Mouse (Mus musculus) heart, embryonic 11.5 days (tissue): ENCODE results near the gene Hmcn2. TPM values are rescaled to one million over a fixed set of nuclear protein-coding genes. Genes with fewer than 3 reads are reported as not detected.

Experiments
- ATAC-seq: fragments of 200-750 bp; cut with Nextera tagmentation; replicated peaks from 2 replicates; pipeline ENCODE4 v1.8.0; 2017; ENCODE audit warnings: moderate library complexity; ENCODE audit not compliant: insufficient number of reproducible peaks, low FRiP score, low TSS enrichment
- H3K27ac ChIP-seq: fragments of 300-500 bp; sonication (generic); 2 replicates; pipeline ENCODE4 v1.5.1; 2014; ENCODE audit warnings: mild to moderate bottlenecking, low read depth, low read length
- H3K27me3 ChIP-seq: fragments of 300-500 bp; sonication (generic); 2 replicates; pipeline ENCODE4 v1.6.1; 2014; ENCODE audit warnings: mild to moderate bottlenecking, low read length, mixed read lengths; ENCODE audit not compliant: control insufficient read depth, insufficient read depth
- H3K36me3 ChIP-seq: fragments of 300-500 bp; sonication (generic); 2 replicates; pipeline ENCODE4 v1.6.1; 2014; ENCODE audit warnings: mild to moderate bottlenecking, low read length, moderate library complexity, mixed read lengths; ENCODE audit not compliant: control insufficient read depth, insufficient read depth
- H3K4me1 ChIP-seq: fragments of 300-500 bp; sonication (generic); 2 replicates; pipeline ENCODE4 v1.6.1; 2014; ENCODE audit warnings: low read length; ENCODE audit not compliant: control insufficient read depth, insufficient read depth
- H3K4me2 ChIP-seq: fragments of 300-500 bp; sonication (generic); 2 replicates; pipeline ENCODE4 v1.6.1; 2014; ENCODE audit warnings: mild to moderate bottlenecking, moderate library complexity
- H3K4me3 ChIP-seq: fragments of 300-500 bp; sonication (generic); 2 replicates; pipeline ENCODE4 v1.5.1; 2014; ENCODE audit warnings: low read depth, low read length
- H3K9ac ChIP-seq: fragments of 300-500 bp; sonication (generic); 2 replicates; pipeline ENCODE4 v1.6.1; 2014; ENCODE audit warnings: mild to moderate bottlenecking, low read depth, low read length, moderate library complexity
- H3K9me3 ChIP-seq: fragments of 300-500 bp; sonication (generic); replicated peaks from 2 replicates; pipeline ENCODE4 v1.6.1; 2016; ENCODE audit warnings: low read length; ENCODE audit not compliant: control insufficient read depth
- WGBS: fragments of 180-500 bp; shearing (Covaris S2); extraction: QIAGEN DNeasy Blood & Tissue Kit; methylation state at CpG from one replicate; pipeline ENCODE4 v1.1.7; 2014; ENCODE audit not compliant: insufficient replicate concordance; 5-methylcytosine and 5-hydroxymethylcytosine counted together
- polyA plus RNA-seq: library from polyadenylated mRNA; unstranded; fragments of >200 nt; fragmentation: Nextera tagmentation; extraction: Ambion mirVana; gene quantifications from 2 replicates; pipeline ENCODE4 v1.2.1, GENCODE M21; 2014

Gene Hmcn2
- polyA plus RNA-seq, 1 experiment from 2014 or later = 0.27 TPM

GRCm38 (mm10) chr2:31455418-31455817, 141.2 kb downstream of the Hmcn2 start:
- H3K4me2 ChIP-seq = no peak overlapping the region
- no peak for ATAC-seq
- H3K9ac ChIP-seq = no peak overlapping the region
- no peak overlapping the region for H3K27ac ChIP-seq
- H3K27me3 ChIP-seq = peaks cover 36% of the 10 kb centered on the region
- H3K4me1 ChIP-seq = peaks cover 23% of the 10 kb centered on the region
- H3K4me3 ChIP-seq = no peak overlapping the region
- no peaks in the 10 kb centered on the region for H3K9me3 ChIP-seq
- no peaks in the 10 kb centered on the region for H3K36me3 ChIP-seq
- 80% methylated on average over 7 of the region's 7 CpGs for WGBS

- H3K9ac ChIP-seq = no peak overlapping the region
- no peak for ATAC-seq
- H3K27ac ChIP-seq = no peak overlapping the region
- H3K4me1 ChIP-seq = peaks cover 18% of the 10 kb centered on the region
- H3K9me3 ChIP-seq = no peaks in the 10 kb centered on the region
- H3K36me3 ChIP-seq = no peaks in the 10 kb centered on the region
- no peak overlapping the region for H3K4me2 ChIP-seq
- no peak overlapping the region for H3K4me3 ChIP-seq
- H3K27me3 ChIP-seq = peaks cover 52% of the 10 kb centered on the region
- WGBS = 37% methylated on average over 5 of the region's 5 CpGs
Measured at GRCm38 (mm10) chr2:31458460-31458859, 144.2 kb downstream of the Hmcn2 start.

- Histone ChIP-seq H3K9ac (no peak overlapping the region), H3K27me3 (peaks cover 57% of the 10 kb centered on the region), H3K27ac (no peak overlapping the region), H3K36me3 (no peaks in the 10 kb centered on the region), H3K4me3 (peak overlapping the region; percentile 42; the same call in 1 of the 2 replicates), H3K4me2 (peak overlapping the region; percentile 77), H3K4me1 (peaks cover 11% of the 10 kb centered on the region), H3K9me3 (no peaks in the 10 kb centered on the region)
- ATAC-seq = no peak
- 37% methylated on average over 16 of the region's 16 CpGs for WGBS
Measured at GRCm38 (mm10) chr2:31458989-31459936, 145.0 kb downstream of the Hmcn2 start.

- Histone ChIP-seq H3K27ac (no peak overlapping the region), H3K4me3 (peak overlapping the region; percentile 42), H3K4me1 (peaks cover 3% of the 10 kb centered on the region), H3K9me3 (no peaks in the 10 kb centered on the region), H3K36me3 (no peaks in the 10 kb centered on the region), H3K9ac (no peak overlapping the region), H3K27me3 (peaks cover 62% of the 10 kb centered on the region), H3K4me2 (peak overlapping the region; percentile 77)
- 0 out of 2 replicates have a peak, but pooled peaks have one; percentile 11 for ATAC-seq
- WGBS = 1% methylated on average over 48 of the region's 48 CpGs
Measured at GRCm38 (mm10) chr2:31460025-31460571, 145.9 kb downstream of the Hmcn2 start.

- H3K9ac ChIP-seq = no peak overlapping the region
- peaks cover 62% of the 10 kb centered on the region for H3K27me3 ChIP-seq
- no peaks in the 10 kb centered on the region for H3K9me3 ChIP-seq
- no peak overlapping the region for H3K27ac ChIP-seq
- no peak overlapping the region for H3K4me3 ChIP-seq
- no peaks in the 10 kb centered on the region for H3K36me3 ChIP-seq
- no peak for ATAC-seq
- H3K4me2 ChIP-seq = no peak overlapping the region
- H3K4me1 ChIP-seq = peaks cover 3% of the 10 kb centered on the region
- 67% methylated on average over 7 of the region's 7 CpGs for WGBS
Measured at GRCm38 (mm10) chr2:31460920-31461319, 146.7 kb downstream of the Hmcn2 start.

- Histone ChIP-seq H3K27me3 (peaks cover 60% of the 10 kb centered on the region), H3K4me3 (no peak overlapping the region), H3K4me2 (no peak overlapping the region)
Measured at GRCm38 (mm10) chr2:31462051-31462450, 147.8 kb downstream of the Hmcn2 start.

GRCm38 (mm10) chr2:31463253-31463652, 149.0 kb downstream of the Hmcn2 start:
- peaks cover 48% of the 10 kb centered on the region for H3K27me3 ChIP-seq
- H3K36me3 ChIP-seq = no peaks in the 10 kb centered on the region
- H3K4me1 ChIP-seq = peaks cover 3% of the 10 kb centered on the region
- H3K9ac ChIP-seq = no peak overlapping the region
- H3K4me2 ChIP-seq = no peak overlapping the region
- no peaks in the 10 kb centered on the region for H3K9me3 ChIP-seq
- WGBS = 71% methylated on average over 7 of the region's 7 CpGs
- ATAC-seq = no peak
- H3K4me3 ChIP-seq = no peak overlapping the region
- H3K27ac ChIP-seq = no peak overlapping the region

More at GRCm38 (mm10) chr2:31462051-31462450, 147.8 kb downstream of the Hmcn2 start:
- no peaks in the 10 kb centered on the region for H3K9me3 ChIP-seq
- H3K9ac ChIP-seq = no peak overlapping the region
- no peaks in the 10 kb centered on the region for H3K36me3 ChIP-seq
- ATAC-seq = no peak
- 31% methylated on average over 8 of the region's 8 CpGs for WGBS
- peaks cover 3% of the 10 kb centered on the region for H3K4me1 ChIP-seq
- no peak overlapping the region for H3K27ac ChIP-seq

GRCm38 (mm10) chr2:31463696-31464528, 149.7 kb downstream of the Hmcn2 start:
- no peak overlapping the region for H3K4me2 ChIP-seq
- no peak overlapping the region for H3K27ac ChIP-seq
- ATAC-seq = no peak
- WGBS = 48% methylated on average over 8 of the region's 8 CpGs
- H3K9ac ChIP-seq = no peak overlapping the region
- H3K9me3 ChIP-seq = no peaks in the 10 kb centered on the region
- peaks cover 47% of the 10 kb centered on the region for H3K27me3 ChIP-seq
- H3K4me3 ChIP-seq = no peak overlapping the region
- H3K4me1 ChIP-seq = peaks cover 3% of the 10 kb centered on the region
- no peaks in the 10 kb centered on the region for H3K36me3 ChIP-seq
